Mouse (Mus musculus) lung, postnatal 0 days (tissue): ENCODE measurements around the gene H6pd. TPM values are rescaled to one million over a fixed set of nuclear protein-coding genes. Genes with fewer than 3 reads are reported as not detected.

Experiments used
- ATAC-seq: fragments of 200-750 bp; cut with Nextera tagmentation; 2 replicates; pipeline ENCODE4 v1.8.0; 2017; ENCODE audit warnings: moderate library complexity
- DNase-seq: peaks from one replicate; pipeline ENCODE4 v3.0.0-alpha.2; 2016; ENCODE audit warnings: low spot score
- H3K27ac ChIP-seq: fragments of 300-500 bp; sonication (generic); 2 replicates; pipeline ENCODE4 v1.5.1; 2014; ENCODE audit warnings: antibody characterized with exemption, mild to moderate bottlenecking, low read length, mixed read lengths
- H3K27me3 ChIP-seq: fragments of 300-500 bp; sonication (generic); replicated peaks from 2 replicates; pipeline ENCODE4 v1.6.1; 2014; ENCODE audit warnings: low read length, mixed read lengths; ENCODE audit not compliant: insufficient read depth
- H3K36me3 ChIP-seq: fragments of 300-500 bp; sonication (generic); 2 replicates; pipeline ENCODE4 v1.6.1; 2014; ENCODE audit warnings: low read length, mixed read lengths; ENCODE audit not compliant: insufficient read depth
- H3K4me1 ChIP-seq: fragments of 300-500 bp; sonication (generic); 2 replicates; pipeline ENCODE4 v1.6.1; 2014; ENCODE audit warnings: antibody characterized with exemption, low read depth, low read length, mixed read lengths; ENCODE audit not compliant: insufficient read depth
- H3K4me2 ChIP-seq: fragments of 300-500 bp; sonication (generic); replicated peaks from 2 replicates; pipeline ENCODE4 v1.6.1; 2014; ENCODE audit warnings: low read depth, mild to moderate bottlenecking, low read length, moderate library complexity, mixed read lengths
- H3K4me3 ChIP-seq: fragments of 300-500 bp; sonication (generic); 2 replicates; pipeline ENCODE4 v1.5.1; 2014; ENCODE audit warnings: low read depth, low read length
- H3K9ac ChIP-seq: fragments of 300-500 bp; sonication (generic); replicated peaks from 2 replicates; pipeline ENCODE4 v1.6.1; 2014; ENCODE audit warnings: low read depth, mild to moderate bottlenecking
- H3K9me3 ChIP-seq: fragments of 300-500 bp; sonication (generic); 2 replicates; pipeline ENCODE4 v1.6.1; 2016; ENCODE audit warnings: low read length, mixed read lengths
- CTCF ChIP-seq: IDR thresholded peaks from 2 replicates; pipeline ENCODE4 v1.5.1; 2016; ENCODE audit warnings: antibody characterized with exemption, mild to moderate bottlenecking
- EP300 ChIP-seq: IDR thresholded peaks from 2 replicates; pipeline ENCODE4 v1.6.1; 2016; ENCODE audit warnings: antibody characterized with exemption, mild to moderate bottlenecking, control low read depth
- WGBS: fragments of 180-500 bp; shearing (Covaris S2); extraction: QIAGEN DNeasy Blood & Tissue Kit; methylation state at CpG from one replicate; pipeline ENCODE4 v1.1.7; 2014; 5-methylcytosine and 5-hydroxymethylcytosine counted together
- polyA plus RNA-seq: library from polyadenylated mRNA; unstranded; fragments of >200 nt; fragmentation: Nextera tagmentation; extraction: Ambion mirVana; gene quantifications from 2 replicates; pipeline ENCODE4 v1.2.1, GENCODE M21; 2015

The H6pd gene
- polyA plus RNA-seq, 1 experiment from 2014 or later, result 45.8 TPM

- ATAC-seq, result no peak
- Histone ChIP-seq H3K9me3 (no peaks in the 10 kb centered on the region), H3K27me3 (peaks cover 56% of the 10 kb centered on the region), H3K36me3 (no peaks in the 10 kb centered on the region), H3K9ac (0 out of 2 replicates have a peak overlapping the region, but pooled peaks have one; percentile 0), H3K4me3 (peak overlapping the region; percentile 44), H3K27ac (no peak overlapping the region), H3K4me2 (peak overlapping the region; percentile 90), H3K4me1 (peaks cover 6% of the 10 kb centered on the region; the same call in 1 of the 2 replicates)
- TF ChIP-seq EP300, result no peak
- no peak for TF ChIP-seq CTCF
- peak; percentile 51 for DNase-seq
- WGBS, result under 1% methylated on average over 28 of the region's 28 CpGs
These were observed 21.8 kb upstream of the H6pd start for GRCm38 (mm10) chr4:150030449-150031233.

DNA sequence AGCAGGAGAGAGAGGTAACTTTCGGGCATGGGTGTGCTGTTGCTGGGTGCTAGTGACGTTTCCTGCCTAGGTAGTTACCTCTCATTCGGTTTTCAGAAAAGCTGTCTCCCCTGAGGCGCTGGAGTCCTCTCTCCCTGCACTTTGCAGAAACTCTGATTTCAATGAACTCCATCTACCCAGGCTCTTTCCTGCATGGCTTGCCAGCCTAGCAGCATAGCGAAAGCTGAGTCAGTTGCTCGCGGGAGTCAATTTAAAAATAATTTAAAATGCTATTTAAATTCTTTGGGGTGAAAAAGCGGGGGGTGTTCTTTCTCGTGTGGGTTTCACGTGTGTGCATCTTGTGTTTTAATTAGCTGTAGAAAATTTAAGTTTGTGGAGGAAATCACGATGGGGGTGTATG lies 21.1 kb upstream of the H6pd start:
- DNase-seq, result no peak

GRCm38 (mm10) chr4:150023518-150023917 lies 14.7 kb upstream of the H6pd start:
- no peaks in the 10 kb centered on the region for H3K36me3 ChIP-seq
- DNase-seq (no peak), ATAC-seq (no peak)
- 0 out of 2 replicates have a peak, but pooled peaks cover 3% of the 10 kb centered on the region for H3K27me3 ChIP-seq
- H3K9ac ChIP-seq, result no peak overlapping the region
- 52% methylated on average over 7 of the region's 7 CpGs for WGBS
- no peak overlapping the region for H3K27ac ChIP-seq
- H3K9me3 ChIP-seq, result no peaks in the 10 kb centered on the region
- H3K4me2 ChIP-seq, result no peak overlapping the region
- TF ChIP-seq CTCF (no peak), EP300 (no peak)
- H3K4me1 ChIP-seq, result no peaks in the 10 kb centered on the region
- H3K4me3 ChIP-seq, result no peak overlapping the region

More for the DNA sequence above, 21.1 kb upstream of the H6pd start:
- H3K9ac ChIP-seq, result no peak overlapping the region
- no peak for TF ChIP-seq EP300
- no peak for TF ChIP-seq CTCF
- no peak overlapping the region for H3K27ac ChIP-seq
- peak overlapping the region; percentile 44; the same call in 1 of the 2 replicates for H3K4me3 ChIP-seq
- no peaks in the 10 kb centered on the region for H3K36me3 ChIP-seq
- no peak for ATAC-seq
- H3K9me3 ChIP-seq, result no peaks in the 10 kb centered on the region
- H3K4me1 ChIP-seq, result peaks cover 6% of the 10 kb centered on the region; the same call in 1 of the 2 replicates
- WGBS, result 4% methylated on average over 11 of the region's 11 CpGs
- H3K27me3 ChIP-seq, result peaks cover 51% of the 10 kb centered on the region
- H3K4me2 ChIP-seq, result peak overlapping the region; percentile 90

GRCm38 (mm10) chr4:150019741-150020380 lies 11.0 kb upstream of the H6pd start:
- DNase-seq (no peak), ATAC-seq (no peak)
- Histone ChIP-seq H3K9me3 (no peaks in the 10 kb centered on the region), H3K4me3 (no peak overlapping the region), H3K36me3 (no peaks in the 10 kb centered on the region), H3K9ac (no peak overlapping the region), H3K4me1 (no peaks in the 10 kb centered on the region), H3K4me2 (no peak overlapping the region), H3K27me3 (no peaks in the 10 kb centered on the region), H3K27ac (no peak overlapping the region)
- no peak for TF ChIP-seq CTCF
- no peak for TF ChIP-seq EP300
- 89% methylated on average over 15 of the region's 15 CpGs for WGBS

- no peaks in the 10 kb centered on the region for H3K27me3 ChIP-seq
- no peak for DNase-seq
- ATAC-seq, result no peak
- WGBS, result 76% methylated on average over 7 of the region's 7 CpGs
- no peak overlapping the region for H3K9ac ChIP-seq
- TF ChIP-seq EP300 (no peak), CTCF (no peak)
- no peak overlapping the region for H3K4me3 ChIP-seq
- no peak overlapping the region for H3K27ac ChIP-seq
- 0 out of 2 replicates have a peak, but pooled peaks cover 2% of the 10 kb centered on the region for H3K4me1 ChIP-seq
- no peaks in the 10 kb centered on the region for H3K36me3 ChIP-seq
- H3K9me3 ChIP-seq, result no peaks in the 10 kb centered on the region
- no peak overlapping the region for H3K4me2 ChIP-seq
These were observed 6.6 kb upstream of the H6pd start for GRCm38 (mm10) chr4:150015436-150015835.

GRCm38 (mm10) chr4:150014378-150015091 lies 5.7 kb upstream of the H6pd start:
- DNase-seq (no peak), ATAC-seq (no peak)
- Histone ChIP-seq H3K36me3 (no peaks in the 10 kb centered on the region), H3K4me2 (no peak overlapping the region), H3K9me3 (no peaks in the 10 kb centered on the region), H3K4me3 (no peak overlapping the region), H3K27ac (no peak overlapping the region), H3K9ac (no peak overlapping the region), H3K4me1 (peaks cover 2% of the 10 kb centered on the region; the same call in 1 of the 2 replicates), H3K27me3 (no peaks in the 10 kb centered on the region)
- no peak for TF ChIP-seq CTCF
- no peak for TF ChIP-seq EP300
- WGBS, result 85% methylated on average over 4 of the region's 4 CpGs
